Mouse (Mus musculus): ENCODE data around the gene Chst11. TPM values are rescaled to one million over a fixed set of nuclear protein-coding genes. Genes with fewer than 3 reads are reported as not detected.

Chst11 gene
- polyA plus RNA-seq, 1 experiment, result 21.1 TPM

DNA sequence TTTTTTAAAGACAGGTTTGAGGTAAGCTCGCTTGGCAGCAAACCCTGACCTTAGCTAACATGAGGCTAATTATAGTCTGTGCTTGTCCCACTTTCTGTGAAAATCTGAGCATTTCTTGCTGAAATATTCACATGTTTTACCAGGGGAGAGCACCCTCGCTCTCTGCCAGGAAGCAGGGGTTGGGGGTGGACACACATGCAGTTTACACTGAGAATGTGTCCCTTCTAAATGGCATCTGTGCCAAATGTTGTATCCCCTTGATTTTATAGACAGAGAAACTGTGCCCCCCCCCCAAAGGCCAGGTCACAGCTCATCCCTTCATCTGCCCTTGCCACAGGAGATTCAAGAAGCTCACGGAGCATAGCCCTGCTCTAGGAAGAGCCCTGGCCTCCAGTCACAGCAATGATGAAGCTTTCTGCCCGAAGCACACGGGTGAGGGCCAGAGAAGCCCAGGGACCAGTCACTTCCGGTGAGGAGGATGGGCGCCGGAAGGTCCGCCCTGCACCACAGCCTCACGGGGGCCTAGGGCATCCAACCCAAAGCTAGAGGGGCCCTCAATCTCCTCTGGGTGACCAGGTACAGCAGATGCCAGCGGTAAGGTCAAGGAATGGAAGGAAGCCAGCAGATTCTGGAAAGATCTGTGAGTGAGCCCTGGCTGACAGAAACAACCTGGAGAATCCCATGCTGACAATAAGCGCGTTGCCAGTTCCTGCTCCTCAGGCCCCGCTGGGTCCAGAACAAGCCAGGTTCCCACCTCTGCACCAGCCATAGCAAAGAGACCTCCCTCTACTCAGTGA is 217.8 kb downstream of the Chst11 start:
- peak overlapping the region; percentile 74 for H3K27ac ChIP-seq (ENCODE audit: insufficient read depth, low read length)
- no peak overlapping the region for H3K4me3 ChIP-seq (replicated peaks; ENCODE audit: insufficient read depth, low read depth, low read length)
- no peaks in the 10 kb centered on the region for H3K27me3 ChIP-seq (ENCODE audit: control insufficient read depth, insufficient read depth, low read length)
- peak; percentile 57 to 59 for DNase-seq
- WGBS, result 33% methylated on average over 14 of the region's 14 CpGs
- TF ChIP-seq POLR2A (IDR thresholded peaks at IDR 0.05; ENCODE audit: borderline replicate concordance, insufficient read depth, low read length) (no peak), CTCF (IDR thresholded peaks at IDR 0.05; ENCODE audit: borderline replicate concordance, insufficient read depth, low read depth, low read length) (no peak)
- H3K4me1 ChIP-seq (ENCODE audit: control insufficient read depth, insufficient read depth, low read length), result peaks cover 22% of the 10 kb centered on the region

DNA sequence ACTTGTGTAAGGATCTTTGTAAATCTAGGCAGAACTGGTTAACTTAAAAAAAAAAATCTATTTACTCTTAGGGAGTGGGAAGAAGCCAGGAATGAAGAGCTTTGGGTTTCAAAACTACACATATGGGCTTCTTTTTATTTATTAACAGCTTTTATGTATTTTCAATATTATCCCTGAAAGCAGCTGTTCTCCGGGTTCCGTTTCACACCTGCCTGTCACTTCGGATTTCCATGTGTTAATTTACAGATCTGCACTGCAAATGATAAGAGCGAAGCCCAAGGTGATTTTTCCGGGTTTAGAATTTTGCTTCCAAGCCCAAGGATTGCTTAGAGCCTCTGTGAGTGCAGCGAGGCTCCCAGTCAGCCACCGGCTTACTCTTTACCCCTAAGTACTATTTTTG is 223.1 kb downstream of the Chst11 start:
- Histone ChIP-seq H3K4me1 (ENCODE audit: control insufficient read depth, insufficient read depth, low read length) (peaks cover 2% of the 10 kb centered on the region), H3K27ac (ENCODE audit: insufficient read depth, low read length) (no peak overlapping the region), H3K27me3 (ENCODE audit: control insufficient read depth, insufficient read depth, low read length) (no peaks in the 10 kb centered on the region), H3K4me3 (replicated peaks; ENCODE audit: insufficient read depth, low read depth, low read length) (no peak overlapping the region)
- no peak for DNase-seq
- TF ChIP-seq POLR2A (IDR thresholded peaks at IDR 0.05; ENCODE audit: borderline replicate concordance, insufficient read depth, low read length) (no peak), CTCF (IDR thresholded peaks at IDR 0.05; ENCODE audit: borderline replicate concordance, insufficient read depth, low read depth, low read length) (no peak)
- WGBS, result 93% methylated on average over 7 of the region's 7 CpGs

DNA sequence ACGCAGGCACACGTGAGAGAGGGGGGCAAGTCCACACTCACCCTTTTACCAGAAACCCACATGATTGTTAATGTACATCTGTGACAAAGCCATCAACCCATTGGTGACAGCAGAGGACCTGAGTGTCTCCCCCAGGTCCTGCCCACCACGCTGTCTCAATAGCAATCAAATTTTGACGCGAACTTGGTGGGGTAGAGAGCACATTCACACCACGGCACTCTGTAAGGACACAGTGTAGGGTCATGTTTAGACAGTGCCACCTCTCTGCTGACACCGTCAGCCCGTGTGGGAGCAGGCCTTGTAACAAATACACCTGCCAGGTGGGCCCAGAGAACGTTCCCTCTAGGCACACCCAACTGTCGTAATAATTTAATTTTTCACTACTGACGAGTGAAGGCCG is 224.1 kb downstream of the Chst11 start:
- H3K4me3 ChIP-seq (replicated peaks; ENCODE audit: insufficient read depth, low read depth, low read length), result no peak overlapping the region
- WGBS, result 77% methylated on average over 12 of the region's 12 CpGs
- DNase-seq, result no peak
- no peaks in the 10 kb centered on the region for H3K4me1 ChIP-seq (ENCODE audit: control insufficient read depth, insufficient read depth, low read length)
- no peaks in the 10 kb centered on the region for H3K27me3 ChIP-seq (ENCODE audit: control insufficient read depth, insufficient read depth, low read length)
- no peak for TF ChIP-seq CTCF (IDR thresholded peaks at IDR 0.05; ENCODE audit: borderline replicate concordance, insufficient read depth, low read depth, low read length)
- TF ChIP-seq POLR2A (IDR thresholded peaks at IDR 0.05; ENCODE audit: borderline replicate concordance, insufficient read depth, low read length), result no peak
- H3K27ac ChIP-seq (ENCODE audit: insufficient read depth, low read length), result no peak overlapping the region

DNA sequence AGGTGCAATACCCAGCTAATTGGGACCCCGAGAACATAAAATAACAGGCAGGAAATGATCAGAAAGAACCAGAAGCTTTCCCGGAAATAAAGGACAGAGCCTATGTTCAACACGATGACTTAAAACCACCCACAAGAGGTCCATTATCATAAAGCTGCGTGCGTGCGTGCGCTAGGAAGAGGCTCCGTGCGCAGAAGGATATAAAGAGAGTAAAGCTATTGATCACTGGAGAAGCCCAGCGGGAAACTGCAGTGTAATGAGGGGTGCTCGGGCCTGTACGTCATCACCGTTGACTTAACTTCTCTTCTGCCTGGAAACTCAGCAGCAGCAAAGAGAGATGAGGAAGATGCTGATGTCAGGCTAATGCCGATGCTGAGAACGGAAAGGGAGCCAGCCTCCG is 224.8 kb downstream of the Chst11 start:
- DNase-seq, result no peak
- TF ChIP-seq POLR2A (IDR thresholded peaks at IDR 0.05; ENCODE audit: borderline replicate concordance, insufficient read depth, low read length) (no peak), CTCF (IDR thresholded peaks at IDR 0.05; ENCODE audit: borderline replicate concordance, insufficient read depth, low read depth, low read length) (no peak)
- no peaks in the 10 kb centered on the region for H3K27me3 ChIP-seq (ENCODE audit: control insufficient read depth, insufficient read depth, low read length)
- H3K4me1 ChIP-seq (ENCODE audit: control insufficient read depth, insufficient read depth, low read length), result no peaks in the 10 kb centered on the region
- H3K4me3 ChIP-seq (replicated peaks; ENCODE audit: insufficient read depth, low read depth, low read length), result no peak overlapping the region
- WGBS, result 90% methylated on average over 16 of the region's 16 CpGs
- H3K27ac ChIP-seq (ENCODE audit: insufficient read depth, low read length), result no peak overlapping the region

DNA sequence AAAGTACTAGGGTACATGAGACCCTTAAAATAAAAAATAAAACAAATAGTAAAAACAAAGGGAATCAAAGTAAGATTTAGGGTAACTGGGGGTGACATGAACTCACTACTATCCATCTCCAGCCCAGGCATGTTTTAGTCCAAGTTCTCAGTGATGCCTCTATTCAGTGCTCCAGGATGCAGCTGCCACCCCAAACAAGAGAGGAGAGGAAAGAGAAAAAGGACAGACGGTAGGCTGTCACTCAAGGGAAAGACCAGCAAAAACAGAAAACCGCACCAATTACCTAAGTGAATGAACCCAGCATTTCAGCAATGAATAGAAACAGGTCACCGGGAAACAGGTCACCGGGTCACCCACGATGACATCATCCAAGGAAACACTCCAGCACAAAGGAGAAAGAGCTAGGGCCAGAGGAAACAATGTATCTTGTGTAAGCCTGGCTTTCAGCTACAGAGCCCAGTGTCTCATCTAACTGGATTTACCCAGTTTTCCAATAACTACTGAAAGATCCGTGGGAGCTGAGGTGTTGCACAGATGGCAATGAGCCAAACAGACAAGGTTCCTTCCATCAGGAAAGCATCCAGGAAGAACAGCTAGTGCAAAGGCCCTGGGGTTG is 225.8 kb downstream of the Chst11 start:
- no peaks in the 10 kb centered on the region for H3K4me1 ChIP-seq (ENCODE audit: control insufficient read depth, insufficient read depth, low read length)
- no peak overlapping the region for H3K4me3 ChIP-seq (replicated peaks; ENCODE audit: insufficient read depth, low read depth, low read length)
- no peaks in the 10 kb centered on the region for H3K27me3 ChIP-seq (ENCODE audit: control insufficient read depth, insufficient read depth, low read length)
- no peak overlapping the region for H3K27ac ChIP-seq (ENCODE audit: insufficient read depth, low read length)
- TF ChIP-seq POLR2A (IDR thresholded peaks at IDR 0.05; ENCODE audit: borderline replicate concordance, insufficient read depth, low read length) (no peak), CTCF (IDR thresholded peaks at IDR 0.05; ENCODE audit: borderline replicate concordance, insufficient read depth, low read depth, low read length) (no peak)
- 51% methylated on average over 6 of the region's 6 CpGs for WGBS
- DNase-seq, result no peak

DNA sequence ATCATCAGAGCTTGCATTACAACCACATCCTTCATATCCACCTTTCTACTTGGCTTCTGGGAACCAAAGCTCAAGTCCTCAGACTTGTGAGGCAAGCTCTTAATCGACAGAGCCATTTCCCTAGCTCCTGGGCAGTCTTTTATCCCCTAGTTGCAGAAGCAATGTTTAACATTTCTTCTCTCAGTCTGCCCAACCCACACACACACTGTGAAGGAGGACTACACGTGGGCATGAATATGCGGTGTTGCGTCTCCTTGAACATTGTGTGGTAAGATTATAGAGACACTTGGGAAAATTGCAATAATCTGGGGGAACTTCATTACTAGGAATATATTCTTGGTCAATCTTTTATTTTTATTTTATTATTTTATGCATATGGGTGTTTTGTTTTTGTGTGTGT is 227.3 kb downstream of the Chst11 start:
- H3K27ac ChIP-seq (ENCODE audit: insufficient read depth, low read length), result no peak overlapping the region
- H3K4me1 ChIP-seq (ENCODE audit: control insufficient read depth, insufficient read depth, low read length), result no peaks in the 10 kb centered on the region
- H3K4me3 ChIP-seq (replicated peaks; ENCODE audit: insufficient read depth, low read depth, low read length), result no peak overlapping the region
- TF ChIP-seq POLR2A (IDR thresholded peaks at IDR 0.05; ENCODE audit: borderline replicate concordance, insufficient read depth, low read length) (no peak), CTCF (IDR thresholded peaks at IDR 0.05; ENCODE audit: borderline replicate concordance, insufficient read depth, low read depth, low read length) (no peak)
- 94% methylated on average over 4 of the region's 4 CpGs for WGBS
- H3K27me3 ChIP-seq (ENCODE audit: control insufficient read depth, insufficient read depth, low read length), result no peaks in the 10 kb centered on the region
- DNase-seq, result no peak

DNA sequence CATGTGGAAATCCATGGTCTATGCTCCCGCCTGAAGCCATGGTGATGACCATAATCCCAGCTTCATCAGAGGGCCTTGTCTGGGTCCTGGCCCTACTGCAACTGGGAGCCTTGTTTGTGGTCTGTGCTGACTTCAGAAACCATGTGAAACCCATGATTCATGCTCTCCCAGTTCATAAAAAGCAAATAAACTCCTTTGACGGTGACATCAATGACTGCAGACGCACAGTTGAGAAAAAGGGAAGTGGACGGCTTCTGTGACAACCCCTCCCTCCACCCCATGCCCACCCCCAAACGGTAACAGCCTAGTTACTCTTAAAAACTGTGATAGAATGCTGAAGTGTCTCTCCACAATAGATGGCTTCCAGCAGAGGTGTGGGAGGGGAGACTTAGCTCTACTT is 230.3 kb downstream of the Chst11 start:
- H3K27me3 ChIP-seq (ENCODE audit: control insufficient read depth, insufficient read depth, low read length), result no peaks in the 10 kb centered on the region
- no peak overlapping the region for H3K4me3 ChIP-seq (replicated peaks; ENCODE audit: insufficient read depth, low read depth, low read length)
- TF ChIP-seq CTCF (IDR thresholded peaks at IDR 0.05; ENCODE audit: borderline replicate concordance, insufficient read depth, low read depth, low read length) (no peak), POLR2A (IDR thresholded peaks at IDR 0.05; ENCODE audit: borderline replicate concordance, insufficient read depth, low read length) (no peak)
- DNase-seq, result no peak
- H3K4me1 ChIP-seq (ENCODE audit: control insufficient read depth, insufficient read depth, low read length), result no peaks in the 10 kb centered on the region
- no peak overlapping the region for H3K27ac ChIP-seq (ENCODE audit: insufficient read depth, low read length)
- WGBS, result 68% methylated on average over 5 of the region's 5 CpGs

DNA sequence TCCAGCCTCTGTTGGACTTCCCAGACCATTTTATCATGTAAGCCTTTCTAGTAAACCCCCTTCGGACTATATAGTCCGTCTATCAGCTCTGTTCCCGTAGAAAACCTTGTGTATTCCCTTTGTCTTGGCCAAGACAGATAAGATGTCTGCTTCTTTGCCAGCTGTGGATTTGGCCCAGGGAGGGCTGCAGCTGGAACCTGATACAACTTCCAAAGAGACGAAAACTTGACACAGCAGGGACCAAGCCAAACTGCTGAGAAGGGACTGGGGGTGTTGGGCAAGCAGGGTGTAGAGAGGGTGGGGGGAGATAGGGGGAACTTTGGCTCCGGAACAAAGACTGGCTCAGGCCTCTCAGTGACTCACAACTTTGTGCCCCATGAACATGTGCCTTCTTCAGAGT is 232.0 kb downstream of the Chst11 start:
- DNase-seq, result no peak
- Histone ChIP-seq H3K4me1 (ENCODE audit: control insufficient read depth, insufficient read depth, low read length) (no peaks in the 10 kb centered on the region), H3K27ac (ENCODE audit: insufficient read depth, low read length) (no peak overlapping the region), H3K27me3 (ENCODE audit: control insufficient read depth, insufficient read depth, low read length) (no peaks in the 10 kb centered on the region), H3K4me3 (replicated peaks; ENCODE audit: insufficient read depth, low read depth, low read length) (no peak overlapping the region)
- 61% methylated on average over 5 of the region's 5 CpGs for WGBS
- TF ChIP-seq POLR2A (IDR thresholded peaks at IDR 0.05; ENCODE audit: borderline replicate concordance, insufficient read depth, low read length) (no peak), CTCF (IDR thresholded peaks at IDR 0.05; ENCODE audit: borderline replicate concordance, insufficient read depth, low read depth, low read length) (no peak)
